Mouse (Mus musculus): ENCODE measurements around the gene Parg. TPM values are rescaled to one million over a fixed set of nuclear protein-coding genes. Genes with fewer than 3 reads are reported as not detected.
A peak's percentile ranks its signal among the peaks of the same experiment; 100 is the strongest.

Parg gene
- total and polyA plus RNA-seq, 3 experiments = 32.6 to 43.8 TPM; not detected in 1

- Histone ChIP-seq H3K4me3 (ENCODE audit: control insufficient read depth in 1 of 2, insufficient read depth in 1 of 2, low read depth in 2 of 2, low read length in 2 of 2) (no peak overlapping the region), H3K9ac (ENCODE audit: control insufficient read depth, low read depth, low read length, poor library complexity, severe bottlenecking) (no peak overlapping the region), H3K36me3 (ENCODE audit: control insufficient read depth in 1 of 2, insufficient read depth in 2 of 2, low read length in 2 of 2) (no peaks in the 10 kb centered on the region; a peak in 1 of 4 replicates), H3K79me2 (ENCODE audit: control insufficient read depth, insufficient read depth, low read length, poor library complexity) (no peaks in the 10 kb centered on the region), H3K27ac (ENCODE audit: control insufficient read depth, low read depth, low read length) (no peak overlapping the region), H3K9me3 (replicated peaks; ENCODE audit: insufficient read depth, low read length) (no peaks in the 10 kb centered on the region), H3K4me1 (ENCODE audit: control insufficient read depth in 1 of 2, insufficient read depth in 2 of 2, low read length in 2 of 2) (no peaks in the 10 kb centered on the region), H3K27me3 (ENCODE audit: control insufficient read depth in 1 of 2, insufficient read depth in 2 of 2, low read length in 2 of 2) (no peaks in the 10 kb centered on the region)
- DNase-seq (ENCODE audit: low read depth, low spot score) = no peak
- no peak for TF ChIP-seq MAFK (IDR thresholded peaks at IDR 0.05; ENCODE audit: borderline replicate concordance, low read depth, low read length)
- no peak for TF ChIP-seq POLR2AphosphoS2 (IDR thresholded peaks at IDR 0.05; ENCODE audit: low read length)
- TF ChIP-seq SIN3A (IDR thresholded peaks at IDR 0.05; ENCODE audit: low read length) = no peak
- TF ChIP-seq POLR2AphosphoS5 (IDR thresholded peaks at IDR 0.05; ENCODE audit: borderline replicate concordance, low read depth, low read length) = no peak
- TF ChIP-seq ETS1 (IDR thresholded peaks at IDR 0.05; ENCODE audit: low read depth, low read length) = no peak
- TF ChIP-seq TAL1 (IDR thresholded peaks at IDR 0.05; ENCODE audit: low read length) = no peak
These were observed 103.2 kb downstream of the Parg start for GRCm38 (mm10) chr14:32304921-32305320.

- peak; percentile 42 for DNase-seq (ENCODE audit: low read depth, low spot score)
- Histone ChIP-seq H3K27me3 (ENCODE audit: control insufficient read depth in 1 of 2, insufficient read depth in 2 of 2, low read length in 2 of 2) (no peaks in the 10 kb centered on the region; a peak in 1 of 4 replicates), H3K36me3 (ENCODE audit: control insufficient read depth in 1 of 2, insufficient read depth in 2 of 2, low read length in 2 of 2) (no peaks in the 10 kb centered on the region), H3K9ac (ENCODE audit: control insufficient read depth, low read depth, low read length, poor library complexity, severe bottlenecking) (no peak overlapping the region), H3K4me3 (ENCODE audit: control insufficient read depth in 1 of 2, insufficient read depth in 1 of 2, low read depth in 2 of 2, low read length in 2 of 2) (no peak overlapping the region), H3K4me1 (ENCODE audit: control insufficient read depth in 1 of 2, insufficient read depth in 2 of 2, low read length in 2 of 2) (no peaks in the 10 kb centered on the region), H3K27ac (ENCODE audit: control insufficient read depth, low read depth, low read length) (no peak overlapping the region), H3K9me3 (replicated peaks; ENCODE audit: insufficient read depth, low read length) (no peaks in the 10 kb centered on the region), H3K79me2 (ENCODE audit: control insufficient read depth, insufficient read depth, low read length, poor library complexity) (no peaks in the 10 kb centered on the region)
- TF ChIP-seq CHD1 (IDR thresholded peaks at IDR 0.05; ENCODE audit: low read depth, low read length) (no peak), RAD21 (IDR thresholded peaks at IDR 0.05; ENCODE audit: low read depth, low read length) (peak; percentile 53), GATA1 (IDR thresholded peaks at IDR 0.05; ENCODE audit: low read depth, low read length) (no peak), TBP (IDR thresholded peaks at IDR 0.05; ENCODE audit: low read depth, low read length) (no peak), USF1 (IDR thresholded peaks at IDR 0.05; ENCODE audit: low read depth, low read length) (no peak), TCF12 (IDR thresholded peaks at IDR 0.05; ENCODE audit: low read depth, low read length) (no peak), EP300 (IDR thresholded peaks at IDR 0.05; ENCODE audit: low read depth in 1 of 2, low read length in 2 of 2) (no peak), MAX (IDR thresholded peaks at IDR 0.05; ENCODE audit: low read length) (no peak), ZMIZ1 (IDR thresholded peaks at IDR 0.05; ENCODE audit: low read depth, low read length) (no peak), POLR2A (IDR thresholded peaks at IDR 0.05; ENCODE audit: control insufficient read depth in 1 of 2, insufficient read depth in 1 of 2, low read depth in 1 of 2, low read length in 2 of 2, poor library complexity in 1 of 2) (no peak), UBTF (IDR thresholded peaks at IDR 0.05; ENCODE audit: borderline replicate concordance, insufficient read depth, low read depth, low read length) (no peak), BHLHE40 (IDR thresholded peaks at IDR 0.05; ENCODE audit: borderline replicate concordance, low read depth, low read length) (no peak), TAL1 (IDR thresholded peaks at IDR 0.05; ENCODE audit: low read length) (no peak), ZKSCAN1 (IDR thresholded peaks at IDR 0.05; ENCODE audit: low read depth, low read length) (no peak), USF2 (IDR thresholded peaks at IDR 0.05; ENCODE audit: borderline replicate concordance in 1 of 2, insufficient read depth in 1 of 2, low read depth in 1 of 2, low read length in 2 of 2) (no peak), ZC3H11A (IDR thresholded peaks at IDR 0.05; ENCODE audit: low read depth, low read length) (peak; percentile 22; the same call in 1 of the 2 replicates), JUND (IDR thresholded peaks at IDR 0.05; ENCODE audit: low read depth, low read length) (no peak), MAZ (IDR thresholded peaks at IDR 0.05; ENCODE audit: low read depth, low read length) (no peak), CTCF (IDR thresholded peaks at IDR 0.05 in 2 of 3, conservative IDR thresholded peaks at IDR 0.05 in 1 of 3; ENCODE audit: control insufficient read depth in 1 of 3, insufficient read depth in 1 of 3, low read depth in 2 of 3, low read length in 3 of 3, poor library complexity in 1 of 3, severe bottlenecking in 1 of 3) (peak; percentile 68 to 82 (median 68)), SMC3 (IDR thresholded peaks at IDR 0.05; ENCODE audit: low read depth, low read length) (peak; percentile 62), MYB (IDR thresholded peaks at IDR 0.05; ENCODE audit: low read depth, low read length) (no peak), GABPA (IDR thresholded peaks at IDR 0.05; ENCODE audit: low read depth, low read length) (no peak), POLR2AphosphoS5 (IDR thresholded peaks at IDR 0.05; ENCODE audit: borderline replicate concordance, low read depth, low read length) (no peak), ZNF384 (IDR thresholded peaks at IDR 0.05; ENCODE audit: low read depth, low read length) (no peak), HCFC1 (IDR thresholded peaks at IDR 0.05; ENCODE audit: low read depth, low read length) (no peak), POLR2AphosphoS2 (IDR thresholded peaks at IDR 0.05; ENCODE audit: low read length) (no peak)
These were observed 108.1 kb downstream of the Parg start for GRCm38 (mm10) chr14:32309876-32310275.

Measured in MEL (cell line).